Mouse (Mus musculus) midbrain, embryonic 10.5 days (tissue): ENCODE results near the gene Slc16a4. TPM values are rescaled to one million over a fixed set of nuclear protein-coding genes. Genes with fewer than 3 reads are reported as not detected.
A peak's percentile ranks its signal among the peaks of the same experiment; 100 is the strongest.

Source experiments
- DNase-seq: peaks from one replicate; pipeline ENCODE4 v3.0.0-alpha.2; 2017; ENCODE audit warnings: low spot score
- H3K27ac ChIP-seq: fragments of 300-500 bp; sonication (generic); replicated peaks from 2 replicates; pipeline ENCODE4 v1.5.1; 2016; ENCODE audit warnings: mild to moderate bottlenecking
- H3K27me3 ChIP-seq: fragments of 300-500 bp; sonication (generic); 2 replicates; pipeline ENCODE4 v1.6.1; 2016; ENCODE audit warnings: low read depth, mild to moderate bottlenecking; ENCODE audit not compliant: poor library complexity, severe bottlenecking
- H3K36me3 ChIP-seq: fragments of 300-500 bp; sonication (generic); 2 replicates; pipeline ENCODE4 v1.6.1; 2016; ENCODE audit warnings: mild to moderate bottlenecking, moderate library complexity
- H3K4me1 ChIP-seq: fragments of 300-500 bp; sonication (generic); 2 replicates; pipeline ENCODE4 v1.6.1; 2016
- H3K4me3 ChIP-seq: fragments of 300-500 bp; sonication (generic); 2 replicates; pipeline ENCODE4 v1.5.1; 2016; ENCODE audit warnings: mild to moderate bottlenecking, moderate library complexity
- H3K9me3 ChIP-seq: fragments of 300-500 bp; sonication (generic); replicated peaks from 2 replicates; pipeline ENCODE4 v1.6.1; 2016; ENCODE audit warnings: mild to moderate bottlenecking
- WGBS: fragments of 180-500 bp; shearing (Covaris S2); methylation state at CpG from one replicate; pipeline ENCODE4 v1.1.7; 2016; 5-methylcytosine and 5-hydroxymethylcytosine counted together
- polyA plus RNA-seq: library from polyadenylated mRNA; unstranded; fragments of >200 nt; fragmentation: Nextera tagmentation; extraction: Ambion mirVana; gene quantifications from 2 replicates; pipeline ENCODE4 v1.2.1, GENCODE M21; 2016

Gene Slc16a4
- polyA plus RNA-seq, result 1.5 and 2.3 TPM in 2 replicates

- Histone ChIP-seq H3K4me3 (no peak within 1 kb of the TSS), H3K4me1 (no peaks in the 10 kb centered on the region), H3K36me3 (peaks cover 9% of the 10 kb centered on the region), H3K27me3 (no peaks in the 10 kb centered on the region), H3K27ac (no peak within 1 kb of the TSS), H3K9me3 (no peaks in the 10 kb centered on the region)
- no peak for DNase-seq
- WGBS, result 30% methylated on average over 9 of the region's 9 CpGs
Observed at GRCm38 (mm10) chr3:107290764-107291381, at the start of gene Slc16a4. Gene Slc16a4 (plus strand): TSS chr3:107291230.

- Histone ChIP-seq H3K27ac (no peak overlapping the region), H3K4me3 (no peak overlapping the region), H3K36me3 (no peaks in the 10 kb centered on the region), H3K4me1 (peaks cover 16% of the 10 kb centered on the region), H3K27me3 (0 out of 2 replicates have a peak, but pooled peaks cover 5% of the 10 kb centered on the region), H3K9me3 (no peaks in the 10 kb centered on the region)
- DNase-seq, result no peak
- WGBS, result 43% methylated on average over 14 of the region's 14 CpGs
Observed at GRCm38 (mm10) chr3:107241389-107242094, 49.5 kb upstream of the Slc16a4 start.

GRCm38 (mm10) chr3:107246876-107247275 lies 44.2 kb upstream of the Slc16a4 start:
- Histone ChIP-seq H3K4me3 (no peak overlapping the region), H3K4me1 (peaks cover 10% of the 10 kb centered on the region), H3K27ac (0 out of 2 replicates have a peak overlapping the region, but pooled peaks have one; percentile 3), H3K27me3 (no peaks in the 10 kb centered on the region), H3K9me3 (no peaks in the 10 kb centered on the region), H3K36me3 (no peaks in the 10 kb centered on the region)
- 78% methylated on average over 6 of the region's 6 CpGs for WGBS
- no peak for DNase-seq

GRCm38 (mm10) chr3:107249042-107249441 lies 42.0 kb upstream of the Slc16a4 start:
- Histone ChIP-seq H3K36me3 (no peaks in the 10 kb centered on the region), H3K4me1 (peaks cover 7% of the 10 kb centered on the region), H3K27me3 (no peaks in the 10 kb centered on the region), H3K4me3 (no peak overlapping the region), H3K9me3 (no peaks in the 10 kb centered on the region), H3K27ac (no peak overlapping the region)
- 67% methylated on average over 3 of the region's 3 CpGs for WGBS
- no peak for DNase-seq

- WGBS, result 86% methylated on average over 2 of the region's 2 CpGs
Observed at GRCm38 (mm10) chr3:107250320-107250719, 40.7 kb upstream of the Slc16a4 start.

GRCm38 (mm10) chr3:107252035-107252434 lies 39.0 kb upstream of the Slc16a4 start:
- WGBS, result 80% methylated on average over 4 of the region's 4 CpGs

More at GRCm38 (mm10) chr3:107250320-107250719, 40.7 kb upstream of the Slc16a4 start:
- Histone ChIP-seq H3K36me3 (no peaks in the 10 kb centered on the region), H3K9me3 (no peaks in the 10 kb centered on the region), H3K27ac (no peak overlapping the region), H3K27me3 (no peaks in the 10 kb centered on the region), H3K4me1 (peaks cover 7% of the 10 kb centered on the region), H3K4me3 (no peak overlapping the region)
- no peak for DNase-seq

GRCm38 (mm10) chr3:107253925-107254324 lies 37.1 kb upstream of the Slc16a4 start:
- DNase-seq, result no peak

More at GRCm38 (mm10) chr3:107252035-107252434, 39.0 kb upstream of the Slc16a4 start:
- Histone ChIP-seq H3K27me3 (no peaks in the 10 kb centered on the region), H3K4me3 (no peak overlapping the region), H3K4me1 (peaks cover 6% of the 10 kb centered on the region), H3K36me3 (no peaks in the 10 kb centered on the region), H3K9me3 (no peaks in the 10 kb centered on the region), H3K27ac (no peak overlapping the region)
- no peak for DNase-seq

GRCm38 (mm10) chr3:107255992-107256391 lies 35.0 kb upstream of the Slc16a4 start:
- H3K27me3 ChIP-seq, result no peaks in the 10 kb centered on the region
- H3K9me3 ChIP-seq, result no peaks in the 10 kb centered on the region
- DNase-seq, result no peak
- H3K4me1 ChIP-seq, result peaks cover 5% of the 10 kb centered on the region
- H3K4me3 ChIP-seq, result no peak overlapping the region
- no peak overlapping the region for H3K27ac ChIP-seq
- WGBS, result 84% methylated on average over 3 of the region's 3 CpGs
- no peaks in the 10 kb centered on the region for H3K36me3 ChIP-seq

More at GRCm38 (mm10) chr3:107253925-107254324, 37.1 kb upstream of the Slc16a4 start:
- Histone ChIP-seq H3K4me3 (no peak overlapping the region), H3K27me3 (no peaks in the 10 kb centered on the region), H3K36me3 (no peaks in the 10 kb centered on the region), H3K9me3 (no peaks in the 10 kb centered on the region), H3K27ac (no peak overlapping the region), H3K4me1 (no peaks in the 10 kb centered on the region)
- WGBS, result 87% methylated on average over 5 of the region's 5 CpGs

GRCm38 (mm10) chr3:107256724-107257123 lies 34.3 kb upstream of the Slc16a4 start:
- Histone ChIP-seq H3K4me1 (peaks cover 13% of the 10 kb centered on the region), H3K36me3 (no peaks in the 10 kb centered on the region), H3K27me3 (no peaks in the 10 kb centered on the region), H3K27ac (no peak overlapping the region), H3K9me3 (no peaks in the 10 kb centered on the region), H3K4me3 (no peak overlapping the region)
- 83% methylated on average over 7 of the region's 7 CpGs for WGBS
- no peak for DNase-seq

GRCm38 (mm10) chr3:107257924-107258323 lies 33.1 kb upstream of the Slc16a4 start:
- Histone ChIP-seq H3K4me3 (no peak overlapping the region), H3K27me3 (no peaks in the 10 kb centered on the region), H3K9me3 (no peaks in the 10 kb centered on the region), H3K27ac (no peak overlapping the region), H3K36me3 (no peaks in the 10 kb centered on the region), H3K4me1 (peaks cover 14% of the 10 kb centered on the region)
- WGBS, result 70% methylated on average over 5 of the region's 5 CpGs
- no peak for DNase-seq

GRCm38 (mm10) chr3:107260956-107261850 lies 29.8 kb upstream of the Slc16a4 start:
- Histone ChIP-seq H3K4me3 (no peak overlapping the region), H3K27me3 (no peaks in the 10 kb centered on the region), H3K4me1 (peaks cover 14% of the 10 kb centered on the region), H3K27ac (peak overlapping the region; percentile 28; the same call in 1 of the 2 replicates), H3K9me3 (no peaks in the 10 kb centered on the region), H3K36me3 (no peaks in the 10 kb centered on the region)
- DNase-seq, result no peak
- 61% methylated on average over 8 of the region's 8 CpGs for WGBS

- no peak overlapping the region for H3K4me3 ChIP-seq
- WGBS, result 74% methylated on average over 7 of the region's 7 CpGs
- DNase-seq, result no peak
Observed at GRCm38 (mm10) chr3:107261851-107262165, 29.2 kb upstream of the Slc16a4 start.

More at GRCm38 (mm10) chr3:107261851-107262165, 29.2 kb upstream of the Slc16a4 start:
- Histone ChIP-seq H3K9me3 (no peaks in the 10 kb centered on the region), H3K4me1 (peaks cover 14% of the 10 kb centered on the region), H3K27me3 (no peaks in the 10 kb centered on the region), H3K27ac (no peak overlapping the region), H3K36me3 (no peaks in the 10 kb centered on the region)
